Mouse (Mus musculus): Measurements from ENCODE around the gene Fbxw16. TPM values are rescaled to one million over a fixed set of nuclear protein-coding genes. Genes with fewer than 3 reads are reported as not detected.

The Fbxw16 gene
- not detected for total RNA-seq (2023)

DNA sequence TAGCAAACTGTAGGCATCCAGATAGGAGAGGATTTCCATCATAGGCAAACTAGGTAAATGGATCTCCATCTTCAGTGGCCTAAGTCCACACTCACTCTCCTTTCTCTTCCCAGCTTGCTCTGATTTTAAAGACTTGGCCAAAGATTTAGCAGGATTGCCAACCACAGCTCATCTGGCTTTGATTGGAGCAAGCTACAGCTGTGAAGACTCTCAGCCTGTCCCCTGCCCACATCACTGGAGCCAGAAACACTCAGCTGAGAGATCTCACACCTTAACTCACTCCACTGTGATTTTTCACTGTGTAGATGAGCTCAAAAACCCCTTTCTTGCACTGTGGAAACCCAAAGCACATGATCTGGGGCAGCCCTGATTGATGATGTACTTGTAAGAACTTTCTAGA, at the start of gene Fbxw16:
Gene Fbxw16 (minus strand): TSS at position 101 of the 400 bp plus-strand sequence.

DNA sequence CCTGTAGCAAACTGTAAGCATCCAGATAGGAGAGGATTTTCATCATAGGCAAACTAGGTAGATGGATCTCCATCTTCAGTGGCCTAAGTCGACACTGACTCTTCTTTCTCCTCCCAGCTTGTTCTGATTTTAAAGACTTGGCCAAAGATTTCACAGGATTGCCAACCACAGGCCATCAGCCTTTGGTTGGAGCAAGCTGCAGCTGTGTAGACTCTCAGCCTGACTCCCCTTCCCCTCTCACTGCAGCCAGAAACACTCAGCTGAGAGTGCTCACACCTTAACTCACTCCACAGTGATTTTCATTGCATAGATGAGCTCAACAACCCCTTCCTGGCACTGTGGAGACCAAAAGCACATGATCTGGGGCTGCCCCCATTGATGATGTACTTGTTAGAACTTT, 46.8 kb upstream of the Fbxw16 start, which contains the start of gene Fbxw19:
Gene Fbxw19 (minus strand): TSS at position 101 of the 400 bp plus-strand sequence.

DNA sequence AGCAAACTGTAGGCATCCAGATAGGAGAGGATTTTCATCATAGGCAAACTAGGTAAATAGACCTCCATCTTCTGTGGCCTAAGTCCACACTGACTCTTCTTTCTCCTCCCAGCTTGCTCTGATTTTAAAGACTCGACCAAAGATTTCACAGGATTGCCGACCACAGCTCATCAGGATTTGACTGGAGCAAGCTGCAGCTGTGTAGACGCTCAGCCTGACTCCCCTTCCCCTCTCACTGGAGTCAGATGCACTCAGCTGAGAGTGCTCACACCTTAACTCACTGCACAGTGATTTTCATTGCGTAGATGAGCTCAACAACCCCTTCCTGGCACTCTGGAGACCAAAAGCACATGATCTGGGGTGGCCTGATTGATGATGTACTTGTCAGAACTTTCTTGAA, 44.7 kb downstream of the Fbxw16 start, which contains the start of gene Fbxw22:
Gene Fbxw22 (minus strand): TSS at position 101 of the 400 bp plus-strand sequence.

Other genes starting within 250 kb of the Fbxw16 start
- not detected for gene Fbxw20, start 214.4 kb downstream of the Fbxw16 start, total RNA-seq (2023)
- not detected for gene Fbxw14, start 161.5 kb downstream of the Fbxw16 start, total RNA-seq (2023)
- not detected for gene Fbxw28, start 109.5 kb downstream of the Fbxw16 start, total RNA-seq (2023)
- not detected for gene Fbxw22, start 44.8 kb downstream of the Fbxw16 start, total RNA-seq (2023)
- not detected for gene Fbxw19, start 46.7 kb upstream of the Fbxw16 start, total RNA-seq (2023)
- gene Fbxw15, start 119.1 kb upstream of the Fbxw16 start, total RNA-seq (2023): not detected
- not detected for gene Fbxw24, start 176.9 kb upstream of the Fbxw16 start, total RNA-seq (2023)
- not detected for gene Fbxw25, start 215.5 kb upstream of the Fbxw16 start, total RNA-seq (2023)